Comparison of ENCODE assay signal across 10 mouse cellular contexts in genomic region chr3:154723198-154723597, GRCm38 (mm10). TPM values are rescaled to one million over a fixed set of nuclear protein-coding genes. Genes with fewer than 3 reads are reported as not detected.
DNase-seq lines count a peak whose midpoint lies in the region; ATAC-seq and TF ChIP-seq lines count a peak whose summit lies in the region.
"Had no signal": no experiment of that assay in that cellular context is flagged by ENCODE, and none has a peak within 500 bp of the region (broad histone marks: within the 10 kb centered on the region; RNA-seq: fewer than 3 reads in every experiment).

No protein-coding gene starts in this region.

- ATAC-seq in midbrain, postnatal 0 days (ENCODE audit: low FRiP score): no peak
- ATAC-seq in stomach, embryonic 15.5 days (ENCODE audit: insufficient read depth, low FRiP score, low read depth): 0 out of 2 replicates have a peak, but pooled peaks have one; percentile 18

- H3K4me1 ChIP-seq in midbrain, postnatal 0 days (ENCODE audit: insufficient read depth, low read length): no peaks in the 10 kb centered on the region
- H3K4me1 ChIP-seq in midbrain, embryonic 10.5 days: no peaks in the 10 kb centered on the region
- H3K4me1 ChIP-seq in stomach, embryonic 15.5 days: no peaks in the 10 kb centered on the region
- H3K4me1 ChIP-seq: megakaryocyte, embryonic 14.5 days had no signal

- WGBS in midbrain, postnatal 0 days: 66% methylated on average over 7 of the region's 7 CpGs
- 91% methylated on average over 7 of the region's 7 CpGs for WGBS in midbrain, embryonic 10.5 days
- WGBS in stomach, embryonic 15.5 days: 44% methylated on average over 7 of the region's 7 CpGs

- no peak overlapping the region for H3K9ac ChIP-seq in midbrain, postnatal 0 days (replicated peaks; ENCODE audit: low read length, poor library complexity, severe bottlenecking)
- no peak overlapping the region for H3K9ac ChIP-seq in stomach, embryonic 15.5 days

- no peaks in the 10 kb centered on the region for H3K27me3 ChIP-seq in midbrain, postnatal 0 days (ENCODE audit: insufficient read depth, low read length)
- H3K27me3 ChIP-seq in midbrain, embryonic 10.5 days (ENCODE audit: low read depth, poor library complexity, severe bottlenecking): no peaks in the 10 kb centered on the region
- H3K27me3 ChIP-seq in stomach, embryonic 15.5 days (replicated peaks): no peaks in the 10 kb centered on the region
- H3K27me3 ChIP-seq: megakaryocyte, embryonic 14.5 days had no signal

- intact Hi-C loops in left cerebral cortex, postnatal 25 days (cut with DNase I): no loop called here

- no peaks in the 10 kb centered on the region for H3K9me3 ChIP-seq in midbrain, postnatal 0 days (ENCODE audit: low read length)
- H3K9me3 ChIP-seq in midbrain, embryonic 10.5 days (replicated peaks): no peaks in the 10 kb centered on the region
- H3K9me3 ChIP-seq in stomach, embryonic 15.5 days: no peaks in the 10 kb centered on the region

- DNase-seq in adrenal gland, postnatal 14 days: peak; percentile 49
- DNase-seq in adrenal gland, adult 8-10 months: no peak
- DNase-seq in midbrain, postnatal 0 days (ENCODE audit: low spot score): peak; percentile 24
- no peak for DNase-seq in midbrain, embryonic 10.5 days (ENCODE audit: low spot score)
- peak; percentile 72 to 80 for DNase-seq in kidney, adult 8-10 months
- no peak for DNase-seq in frontal cortex, postnatal 25 days (ENCODE audit: low spot score in 2 of 2)
- DNase-seq in left cerebral cortex, postnatal 25 days (ENCODE audit: low spot score in 2 of 2): no peak

- no peak overlapping the region for H3K4me3 ChIP-seq in midbrain, postnatal 0 days (ENCODE audit: low read depth, low read length)
- no peak overlapping the region for H3K4me3 ChIP-seq in midbrain, embryonic 10.5 days
- H3K4me3 ChIP-seq in stomach, embryonic 15.5 days (replicated peaks): no peak overlapping the region
- H3K4me3 ChIP-seq: megakaryocyte, embryonic 14.5 days had no signal

- no peak for TF ChIP-seq CTCF in midbrain, postnatal 0 days (IDR thresholded peaks at IDR 0.05)

- no peak overlapping the region for H3K4me2 ChIP-seq in midbrain, postnatal 0 days (ENCODE audit: low read depth, low read length, poor library complexity, severe bottlenecking)
- H3K4me2 ChIP-seq in stomach, embryonic 15.5 days: no peak overlapping the region

- H3K27ac ChIP-seq in midbrain, postnatal 0 days (ENCODE audit: low read depth, low read length): no peak overlapping the region
- no peak overlapping the region for H3K27ac ChIP-seq in midbrain, embryonic 10.5 days (replicated peaks)
- H3K27ac ChIP-seq in stomach, embryonic 15.5 days: no peak overlapping the region

- no peaks in the 10 kb centered on the region for H3K36me3 ChIP-seq in midbrain, postnatal 0 days (ENCODE audit: insufficient read depth, low read length)
- no peaks in the 10 kb centered on the region for H3K36me3 ChIP-seq in midbrain, embryonic 10.5 days
- H3K36me3 ChIP-seq in stomach, embryonic 15.5 days: no peaks in the 10 kb centered on the region

RNA-seq across cellular contexts. Expression of gene Erich3, which starts 59.5 kb away (rescaled TPM):
- total RNA-seq in adrenal gland, postnatal 14 days (2021): 0.37 and 0.45 TPM in 2 replicates
- total RNA-seq in adrenal gland, adult 8-10 months (2022): 1 to 10 TPM in 3 of 4 experiments, under 1 TPM in 1; 0.38 to 1.4 (median 1.2) TPM
- total RNA-seq in midbrain, postnatal 0 days (2014; rRNA removed): 2.5 and 4.7 TPM in 2 replicates
- polyA plus RNA-seq in midbrain, postnatal 0 days (2015; fragmentation: Nextera tagmentation; extraction: Ambion mirVana): 3.3 and 3.8 TPM in 2 replicates
- polyA plus RNA-seq in midbrain, embryonic 10.5 days (2016; fragmentation: Nextera tagmentation; extraction: Ambion mirVana): 0.58 and 0.76 TPM in 2 replicates
- polyA plus RNA-seq in stomach, embryonic 15.5 days (2015; fragmentation: Nextera tagmentation; extraction: Ambion mirVana): 0.10 and 0.14 TPM in 2 replicates
- total RNA-seq in left cerebral cortex, postnatal 25 days (2021): 10 to 100 TPM in 1 of 2 experiments, 1 to 10 TPM in 1; 8.4 to 10.3 TPM
- polyA plus RNA-seq: small intestine, adult 2 months had no signal

Comparison
In these comparisons a context has a peak if more than half of its experiments do, and no peak if none do; other contexts are left out.
1. DNase-seq: peak in adrenal gland, postnatal 14 days (single experiment), midbrain, postnatal 0 days (single experiment) and kidney, adult 8-10 months (2 of 2); none in adrenal gland, adult 8-10 months (single experiment), midbrain, embryonic 10.5 days (single experiment), frontal cortex, postnatal 25 days (0 of 2) and left cerebral cortex, postnatal 25 days (0 of 2).